Mouse (Mus musculus) spleen, adult 18-20 months (tissue): ENCODE measurements around the gene Lins1.

Experiments used
- DNase-seq, 2 experiments: peaks; one replicate each; pipeline ENCODE4 v3.0.0; 2022; ENCODE audit warnings: mixed read lengths in 2 of 2

The Lins1 gene

DNA sequence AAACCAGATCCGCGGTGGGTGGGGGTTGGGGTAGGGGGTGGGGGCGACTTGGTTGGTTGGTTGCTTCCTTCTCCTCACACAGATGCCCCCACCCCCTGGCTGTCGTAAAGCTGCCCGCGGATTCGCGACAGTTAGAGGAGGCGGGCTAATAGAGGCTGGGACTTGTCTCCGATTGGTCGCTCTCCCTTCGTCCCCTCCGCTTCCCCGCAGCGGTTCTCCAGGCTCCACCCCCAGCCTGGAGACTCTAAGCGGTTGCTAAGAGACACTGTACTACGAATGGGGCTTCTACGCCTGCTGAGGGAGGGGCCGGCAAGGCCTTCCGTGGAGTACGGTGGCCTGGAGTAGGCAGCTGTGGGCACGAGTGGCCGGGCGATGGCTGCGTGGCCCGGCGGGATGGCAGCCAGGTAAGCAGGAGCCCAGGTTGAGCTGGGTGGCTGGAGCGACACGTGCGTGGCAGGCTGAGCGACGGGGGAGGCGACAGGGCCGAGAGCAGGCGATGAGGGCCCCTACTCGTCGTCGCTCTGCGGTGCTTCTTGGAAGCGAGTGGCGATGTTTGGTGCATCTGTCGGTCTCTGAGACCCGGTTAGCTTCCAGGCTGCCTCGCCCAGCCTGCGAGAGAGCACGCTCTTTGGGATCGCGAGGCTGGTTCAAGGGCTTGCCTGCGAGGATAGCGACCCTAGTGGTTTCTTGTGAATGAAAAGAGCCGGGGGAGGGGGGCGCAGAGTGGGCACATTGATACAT lies at the start of gene Lins1:
Gene Lins1, plus strand, starts transcription at position 270 of the 741 bp plus-strand sequence.
- DNase-seq, result peak; percentile 95 to 97

DNA sequence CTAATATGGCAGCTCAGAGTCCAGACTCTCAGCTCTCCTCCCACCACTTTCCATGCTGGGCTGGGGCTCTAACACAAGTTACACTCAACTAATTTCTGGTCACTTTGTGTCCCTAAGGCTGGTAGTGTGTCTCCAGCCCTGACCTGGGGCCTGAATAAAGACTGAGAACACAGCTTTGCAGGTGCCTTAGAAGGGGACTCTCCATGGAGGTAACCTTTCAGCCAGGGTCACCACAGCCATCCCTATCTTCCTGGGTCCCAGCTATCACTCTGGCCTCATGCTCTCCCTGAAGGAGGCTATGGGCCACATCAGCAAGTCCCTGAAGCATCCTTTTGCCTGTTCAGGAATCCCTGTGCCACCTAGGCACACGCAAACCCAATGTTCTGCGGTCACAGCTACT lies 44.0 kb upstream of the Lins1 start:
- DNase-seq, result no peak

DNA sequence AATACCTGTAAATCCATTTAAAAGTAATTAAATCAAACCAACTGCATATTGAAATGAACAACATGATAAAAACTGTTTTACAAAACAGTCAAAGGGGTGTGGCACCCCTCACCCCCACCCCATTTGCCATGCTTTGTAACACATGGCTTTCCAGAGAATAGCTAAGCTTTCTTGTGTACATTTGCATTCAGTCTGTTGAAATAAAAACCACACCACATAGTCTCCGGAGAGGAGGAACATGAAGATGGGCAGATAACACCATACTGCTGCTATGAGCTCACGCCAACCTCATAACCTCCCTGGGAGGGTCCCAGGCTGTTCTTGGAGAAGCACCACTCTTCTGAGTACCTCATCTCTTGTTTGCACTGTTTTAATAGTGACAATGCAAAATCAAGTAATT lies 40.5 kb upstream of the Lins1 start:
- no peak for DNase-seq

DNA sequence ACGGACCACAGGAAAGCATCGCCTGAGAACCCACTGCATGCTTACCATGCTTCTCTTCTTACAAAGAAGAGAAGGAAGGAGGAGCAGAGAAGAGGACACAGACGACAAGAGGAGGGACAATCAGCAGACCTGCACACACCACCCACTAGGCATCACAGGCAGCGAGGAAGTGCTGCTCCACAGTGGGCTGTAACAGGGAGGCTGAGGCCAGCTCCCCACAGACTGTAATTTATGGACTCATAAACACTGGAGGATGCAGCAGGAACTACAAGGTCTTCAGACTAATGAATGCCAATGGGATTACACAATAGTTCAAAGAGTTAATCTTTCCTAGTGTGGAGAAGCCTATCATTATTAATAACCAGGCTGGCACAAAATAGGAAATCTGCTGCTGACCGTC lies 38.8 kb upstream of the Lins1 start:
- no peak for DNase-seq

DNA sequence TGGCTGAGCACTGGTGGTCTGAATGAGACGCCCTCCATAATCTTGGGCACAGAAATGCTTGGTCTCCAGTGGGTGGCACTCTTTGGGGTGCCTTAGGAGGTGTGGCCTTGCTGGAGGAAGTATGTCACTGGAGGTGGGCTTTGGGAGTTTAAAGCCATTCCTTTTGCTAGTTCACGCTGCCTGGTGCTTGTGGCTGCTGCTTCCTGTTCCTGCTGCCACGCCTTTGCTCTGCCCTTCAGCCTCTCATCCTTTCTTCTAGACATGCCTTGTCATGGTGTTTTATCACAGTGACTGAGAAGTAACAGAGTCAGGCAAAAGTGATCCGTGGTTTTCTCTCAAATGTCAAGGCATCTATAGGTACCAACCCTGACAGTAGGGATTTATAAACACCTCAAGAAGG lies 37.5 kb upstream of the Lins1 start:
- no peak for DNase-seq

DNA sequence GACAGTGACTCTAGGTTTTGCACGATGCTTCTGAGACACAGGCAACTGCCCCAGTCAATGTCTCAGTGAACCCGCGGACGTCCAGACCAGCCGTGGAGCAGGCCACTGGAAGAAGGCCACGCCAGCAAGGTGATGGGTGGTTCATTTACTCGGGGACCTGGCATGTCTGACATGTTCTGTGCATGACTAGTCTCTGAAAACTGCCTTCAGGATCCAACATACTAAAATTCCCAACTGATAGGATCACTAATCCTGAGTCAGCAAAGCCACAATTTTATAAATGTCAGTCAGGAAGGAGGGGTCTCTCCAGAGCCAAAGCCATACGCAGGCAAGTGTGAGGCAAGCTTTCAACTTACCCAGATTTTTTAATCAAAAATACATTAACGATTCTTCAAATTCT lies 36.1 kb upstream of the Lins1 start:
- no peak for DNase-seq

DNA sequence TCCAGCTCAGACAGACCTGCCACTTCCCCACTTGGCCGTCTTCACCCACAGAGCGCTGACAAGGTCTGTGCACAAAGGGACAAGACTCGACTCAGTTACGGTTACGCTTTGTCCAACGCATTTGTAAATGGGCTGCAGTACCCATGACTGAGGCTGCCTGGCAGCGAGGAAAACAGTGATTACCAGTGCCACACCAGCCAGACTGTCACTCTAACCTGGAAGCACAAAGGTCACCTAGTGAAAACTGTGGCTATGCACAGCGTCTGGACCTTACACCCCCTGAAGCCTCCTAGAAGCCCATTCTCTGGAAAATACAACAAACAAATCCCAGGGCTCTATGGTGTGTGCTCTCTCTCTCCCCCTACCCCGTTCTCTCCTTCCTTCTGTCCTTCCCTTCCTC lies 34.2 kb upstream of the Lins1 start:
- no peak for DNase-seq

DNA sequence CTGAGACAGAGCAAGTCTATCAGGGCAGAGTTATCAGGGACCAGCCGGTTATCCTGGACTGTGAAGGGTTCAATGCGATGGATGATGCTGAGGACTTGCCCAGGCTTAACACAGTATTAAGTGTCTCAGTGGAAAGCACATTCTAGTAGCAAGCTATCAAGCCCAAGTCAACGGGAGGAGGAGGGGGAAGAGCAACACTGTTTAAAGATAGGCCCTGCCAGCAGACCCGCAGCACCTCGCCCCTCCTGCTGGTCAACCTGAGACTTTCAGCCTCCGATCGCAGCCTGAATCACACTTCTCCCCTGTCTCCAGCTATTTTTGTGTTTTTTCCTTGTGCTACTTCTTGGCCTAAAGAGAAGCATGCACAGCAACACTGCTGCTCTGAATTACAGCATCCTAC lies 29.4 kb upstream of the Lins1 start:
- no peak for DNase-seq

DNA sequence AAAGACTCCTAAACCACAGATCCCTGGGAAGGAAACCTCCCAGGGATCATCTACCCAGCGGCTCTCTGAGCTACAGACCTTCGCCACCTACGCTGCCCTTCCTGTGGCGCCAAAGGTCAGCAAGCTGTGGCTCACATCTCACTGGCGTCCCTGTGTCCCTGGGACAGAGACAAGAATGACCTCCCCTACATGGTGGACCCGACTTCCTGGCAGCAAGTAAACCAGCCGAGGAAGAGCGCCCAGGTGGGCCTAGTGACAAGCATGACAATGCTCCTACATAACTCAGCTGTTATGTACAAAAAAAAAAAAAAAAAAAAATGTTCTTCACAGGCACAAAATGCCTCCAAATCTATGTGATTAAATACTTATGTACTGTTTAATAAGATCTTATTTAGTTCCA lies 28.7 kb upstream of the Lins1 start:
- DNase-seq, result no peak

DNA sequence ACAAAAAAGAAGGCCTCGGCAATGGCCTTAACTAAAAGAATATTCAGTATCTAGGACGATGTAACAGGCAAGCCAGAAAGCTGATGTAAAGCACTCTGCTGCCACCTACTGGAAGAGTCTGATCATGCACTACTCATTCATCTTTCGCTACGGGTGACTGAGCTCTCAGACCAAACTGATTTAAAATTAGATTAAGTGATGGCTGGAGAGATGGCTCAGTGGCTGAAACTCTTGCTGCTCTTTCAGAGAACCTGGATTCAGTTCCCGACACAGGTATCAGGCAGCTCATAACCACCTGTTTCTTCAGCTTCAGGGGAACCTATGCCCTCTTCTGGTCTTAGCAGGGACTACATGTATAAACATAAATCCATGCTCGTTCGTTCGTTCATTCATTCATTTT lies 28.1 kb upstream of the Lins1 start:
- DNase-seq, result peak; percentile 14 to 66

DNA sequence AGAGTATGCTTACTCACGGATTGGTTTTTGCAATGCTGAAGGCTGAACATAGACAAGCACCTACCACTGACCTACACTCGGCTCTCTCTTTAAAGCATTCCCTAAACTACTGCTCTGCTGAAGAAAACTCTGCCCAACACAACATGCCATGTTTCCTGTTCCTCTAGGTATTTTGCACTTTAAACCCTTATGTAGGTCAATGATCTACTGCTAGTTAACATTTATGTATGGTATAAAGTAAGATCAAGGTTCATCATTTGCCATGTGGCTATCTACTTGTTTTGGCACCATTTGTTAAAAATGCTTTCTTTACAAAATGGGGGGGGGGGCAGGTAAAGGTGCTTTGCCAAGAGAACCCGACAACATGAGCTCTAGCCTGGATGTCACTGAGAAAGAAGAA lies 26.1 kb upstream of the Lins1 start:
- no peak for DNase-seq

DNA sequence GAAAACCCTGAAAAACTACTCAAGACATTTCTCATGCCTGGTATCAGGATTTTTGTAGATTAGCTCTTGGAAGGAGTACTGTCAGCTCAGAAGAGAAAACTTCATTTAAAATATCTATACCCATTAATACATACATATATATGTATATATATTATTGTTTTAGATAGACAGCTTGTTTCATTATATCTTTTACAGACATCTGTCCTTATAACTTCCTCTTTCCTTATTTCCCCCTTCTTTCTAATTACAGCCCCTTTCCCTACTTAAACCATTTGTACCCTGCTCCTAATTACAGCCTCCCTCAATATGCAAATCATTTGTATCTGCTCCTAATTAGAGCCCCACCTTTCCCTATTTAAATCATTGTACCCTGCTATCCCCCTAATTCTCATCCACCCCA lies 22.6 kb upstream of the Lins1 start:
- DNase-seq, result no peak

DNA sequence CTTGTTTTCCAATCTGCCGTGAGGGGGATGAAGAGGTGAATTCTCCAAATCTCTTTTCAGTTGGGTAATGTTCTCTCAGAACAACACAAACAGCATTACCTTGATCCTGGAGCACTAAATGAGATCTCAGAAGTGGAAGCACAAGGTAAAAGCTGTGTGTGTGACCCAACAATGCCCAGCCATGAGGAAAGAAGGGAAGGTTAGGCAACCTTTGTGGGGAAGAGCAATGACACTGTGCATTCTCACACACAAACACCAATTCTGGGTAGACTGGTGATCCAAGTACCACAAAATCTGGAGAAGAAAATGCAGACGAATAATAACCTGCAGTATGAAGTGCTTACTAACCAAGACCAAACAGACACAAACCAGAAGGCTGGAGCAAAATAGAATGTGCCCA lies 13.9 kb upstream of the Lins1 start:
- DNase-seq, result no peak

DNA sequence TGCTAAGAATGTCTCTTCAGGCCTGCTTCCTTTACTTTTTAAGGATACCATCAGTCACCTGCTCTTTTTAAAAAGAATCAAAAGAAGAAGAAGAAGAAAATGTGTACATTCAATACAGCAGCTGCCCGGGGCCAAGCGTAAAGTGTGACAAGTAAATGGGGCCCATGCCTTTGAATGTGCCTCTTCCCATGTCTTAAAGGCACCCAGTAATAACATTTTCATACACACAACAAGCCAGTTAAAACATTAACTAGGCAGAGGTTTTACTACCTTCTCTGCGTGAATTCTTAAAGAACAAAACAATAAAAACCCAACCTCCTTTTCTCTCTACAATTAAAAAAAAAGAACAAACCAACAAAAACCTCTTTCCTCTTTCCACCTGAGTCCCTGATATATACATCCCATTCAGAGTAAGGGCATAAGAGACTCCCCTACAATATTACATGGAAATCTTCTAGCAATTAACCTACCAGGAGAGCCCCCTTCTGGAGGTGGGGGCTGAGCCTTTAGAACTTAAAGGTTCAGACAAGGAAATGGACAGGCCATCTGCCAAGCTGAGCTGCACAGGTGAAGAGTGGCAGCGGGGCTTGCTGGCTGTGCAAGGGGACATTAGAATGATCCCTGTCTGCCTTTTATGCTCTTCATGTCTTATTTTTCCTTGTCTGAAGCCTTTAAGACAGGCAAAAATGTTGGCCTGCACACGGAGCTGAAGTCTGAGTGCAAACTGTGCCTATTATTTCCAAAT lies 7.4 kb upstream of the Lins1 start:
- DNase-seq, result no peak

DNA sequence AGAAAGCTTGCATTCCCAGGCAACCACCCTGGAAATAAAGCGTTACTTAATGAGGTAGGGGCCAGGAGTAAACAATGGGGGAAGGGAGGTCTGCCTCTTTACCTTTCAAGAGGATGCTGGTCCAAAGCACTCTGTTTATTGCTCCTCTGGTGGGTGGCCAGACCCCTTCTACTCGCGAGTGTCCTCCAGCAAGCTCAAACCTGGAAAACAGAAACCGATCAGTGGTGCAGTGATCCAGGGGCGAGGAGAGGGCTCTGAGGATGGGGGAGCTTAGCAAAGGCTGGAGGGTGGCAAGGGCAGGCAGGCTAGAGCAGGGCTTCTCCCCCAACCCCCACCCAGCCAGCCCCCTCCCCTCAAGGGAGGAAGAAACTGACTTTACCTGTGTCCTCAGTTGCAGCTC lies 968 bp upstream of the Lins1 start:
- no peak for DNase-seq

DNA sequence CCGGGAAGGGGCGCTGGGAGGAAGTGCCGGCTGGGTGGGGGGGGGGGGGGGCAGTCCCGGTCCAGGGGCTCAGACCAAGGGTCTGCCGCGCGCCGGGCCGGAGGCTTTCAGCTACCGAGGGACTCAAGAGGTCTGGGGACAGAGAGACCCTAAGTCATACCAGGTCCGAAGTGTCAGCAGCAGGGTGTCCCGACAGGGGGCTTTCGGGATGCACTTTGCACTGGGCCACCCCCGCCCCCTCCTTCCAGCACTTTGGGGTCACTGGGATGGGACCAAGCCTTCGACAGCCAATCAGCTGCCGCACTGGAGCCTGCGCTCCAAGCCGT lies 432 bp upstream of the Lins1 start, which contains the start of gene Asb7:
Gene Asb7, minus strand, starts transcription at position 303 of the 326 bp plus-strand sequence.
- no peak for DNase-seq

DNA sequence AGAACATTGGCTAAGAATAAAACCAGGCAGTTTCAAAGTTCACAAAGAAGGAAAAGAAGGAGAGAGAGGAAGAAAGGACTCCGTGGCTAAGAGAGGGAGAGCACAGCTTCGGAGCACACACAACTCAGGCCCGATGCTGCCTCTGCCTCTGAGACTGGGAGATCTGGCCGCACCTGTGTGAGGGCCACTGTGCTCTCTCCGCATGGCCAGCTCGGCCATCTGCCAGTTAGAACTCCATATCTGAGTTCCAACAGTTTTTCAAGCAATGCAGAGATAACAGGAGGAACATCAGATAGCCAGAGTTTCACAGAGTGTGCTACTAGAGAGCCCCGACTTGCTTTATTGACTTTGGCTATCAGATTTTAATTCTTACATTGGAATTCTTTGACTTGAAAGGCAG lies 4.8 kb downstream of the Lins1 start:
- DNase-seq, result no peak

DNA sequence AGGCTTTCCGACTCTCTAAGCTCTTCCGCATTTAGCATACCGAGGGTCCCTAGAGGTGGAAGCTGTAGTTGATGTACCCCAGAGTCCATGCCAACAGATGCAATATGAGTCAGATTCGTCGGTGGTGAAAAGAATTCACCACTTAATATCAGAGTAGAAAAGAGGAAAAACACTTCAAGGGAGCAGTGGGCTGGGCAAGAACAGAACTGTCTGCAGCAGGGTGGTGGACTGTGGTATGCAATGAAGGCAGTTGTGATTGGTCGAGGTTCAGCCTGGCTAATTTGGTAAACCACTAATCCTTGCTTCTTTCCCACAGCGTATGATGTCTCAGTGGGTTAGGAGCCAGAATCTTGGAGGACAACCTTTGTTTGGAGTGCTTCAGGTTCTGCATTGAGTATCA lies 13.0 kb downstream of the Lins1 start:
- no peak for DNase-seq

DNA sequence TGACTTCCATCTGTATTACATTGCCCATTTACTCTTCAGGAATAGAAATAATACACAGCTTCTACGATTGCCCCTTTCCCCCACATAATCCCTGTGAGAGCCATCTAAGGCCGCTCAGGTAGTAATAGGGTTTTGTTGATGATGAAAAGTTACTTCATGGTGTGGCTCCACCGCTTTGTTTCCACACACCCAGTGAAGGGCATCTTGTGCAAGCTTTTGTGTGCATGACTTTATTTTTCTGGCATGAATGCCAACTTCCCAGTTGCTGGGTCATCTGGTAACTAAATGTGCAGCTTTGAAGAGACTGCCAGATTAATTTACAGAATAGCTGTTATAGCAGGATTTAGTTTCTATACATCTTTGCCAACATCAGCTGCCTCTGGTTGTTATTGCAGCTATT lies 14.9 kb downstream of the Lins1 start:
- no peak for DNase-seq

DNA sequence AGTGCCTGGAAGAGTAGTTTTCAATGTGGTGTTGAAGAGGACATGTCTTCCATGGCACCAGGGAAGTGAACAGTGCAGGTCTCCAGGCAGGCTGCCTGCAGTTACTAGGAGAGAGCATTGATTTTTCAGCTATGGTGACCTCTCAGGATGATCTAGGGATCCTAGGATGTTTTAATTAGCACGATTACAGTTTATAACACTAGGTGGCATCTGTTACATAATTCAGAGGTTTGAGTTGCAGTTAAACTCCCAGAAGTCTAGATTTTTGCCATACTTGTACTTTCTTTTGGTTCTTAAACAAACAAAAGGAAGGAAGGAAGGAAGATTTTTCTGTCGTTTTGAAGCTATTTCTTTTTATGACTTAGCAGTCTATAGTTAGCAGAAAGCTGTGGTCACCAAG lies 21.5 kb downstream of the Lins1 start:
- no peak for DNase-seq

DNA sequence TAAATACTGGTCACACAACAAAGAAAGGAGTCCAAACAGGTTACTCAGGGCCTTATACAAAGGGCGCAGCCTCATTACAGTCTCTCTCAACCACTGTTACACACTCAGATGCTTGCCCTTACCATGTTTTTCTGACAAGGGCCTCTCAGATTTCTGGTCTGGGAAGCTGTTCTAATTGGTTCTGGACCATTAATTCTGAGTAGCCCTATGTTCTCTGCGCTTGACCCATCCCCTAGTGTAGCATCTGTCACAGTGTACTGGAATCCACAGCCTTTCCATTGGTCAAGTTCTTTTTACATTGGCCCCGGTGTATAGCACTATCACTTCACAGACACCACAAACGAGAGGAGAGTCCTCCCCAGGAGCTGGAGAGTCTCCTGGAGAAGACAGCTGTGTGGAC lies 34.8 kb downstream of the Lins1 start:
- DNase-seq, result no peak

DNA sequence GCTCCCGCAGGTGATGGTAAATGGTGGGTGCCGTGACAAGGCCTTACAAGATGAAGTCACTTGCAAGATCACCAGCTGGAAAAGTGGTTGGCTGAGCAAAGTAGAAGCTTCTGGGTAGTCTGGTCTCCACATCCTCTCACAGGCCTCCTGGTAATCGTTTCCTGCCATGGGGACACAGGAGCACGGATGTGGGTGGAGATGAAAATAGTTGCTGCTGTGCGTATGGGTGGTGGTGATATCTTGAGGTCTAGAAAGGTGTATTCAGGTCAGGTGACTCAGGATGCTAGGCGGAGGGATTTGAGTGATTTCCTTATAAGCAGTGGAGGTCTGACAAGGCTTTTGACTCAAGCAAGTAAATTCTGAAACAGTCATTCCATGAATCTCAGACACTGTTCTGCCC lies 35.3 kb downstream of the Lins1 start:
- DNase-seq, result no peak

DNA sequence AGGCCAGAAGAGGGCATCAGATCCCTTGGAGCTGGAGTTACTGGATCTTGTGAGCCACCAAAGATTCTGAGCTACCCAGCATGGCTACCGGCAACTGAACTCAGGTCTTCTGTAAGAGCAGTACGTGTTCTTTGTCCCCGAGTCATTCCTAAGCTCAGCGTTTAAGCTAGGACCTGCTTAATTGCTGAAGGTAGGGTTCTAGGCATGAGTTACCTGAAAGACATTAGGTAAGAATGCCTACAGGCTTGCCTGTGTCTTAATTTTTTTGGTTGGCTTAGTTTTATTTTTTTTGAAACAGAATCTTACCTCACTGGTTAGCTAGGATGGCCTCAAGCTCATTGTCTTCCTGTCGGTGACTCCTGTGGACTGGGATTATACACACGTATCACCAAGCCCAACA lies 38.4 kb downstream of the Lins1 start:
- no peak for DNase-seq

DNA sequence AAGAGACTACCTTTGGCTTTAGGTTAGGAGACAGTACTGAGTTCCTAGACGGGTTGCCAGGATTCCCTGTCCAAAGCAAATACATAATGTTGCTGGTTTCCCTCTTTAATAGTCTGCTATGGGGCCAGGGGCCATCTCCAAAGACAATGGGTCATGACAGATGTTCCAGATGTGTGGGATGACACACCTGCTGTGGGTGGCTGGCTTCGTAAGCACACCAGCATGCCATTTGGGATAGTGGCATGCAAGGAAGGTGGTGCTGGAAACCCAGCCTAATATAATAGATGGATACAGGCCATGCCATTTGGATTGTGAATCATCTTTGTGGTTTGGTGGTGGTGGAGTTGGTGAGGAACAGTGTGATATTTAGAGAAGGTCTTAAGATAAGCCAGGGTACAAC lies 39.5 kb downstream of the Lins1 start:
- DNase-seq, result no peak

DNA sequence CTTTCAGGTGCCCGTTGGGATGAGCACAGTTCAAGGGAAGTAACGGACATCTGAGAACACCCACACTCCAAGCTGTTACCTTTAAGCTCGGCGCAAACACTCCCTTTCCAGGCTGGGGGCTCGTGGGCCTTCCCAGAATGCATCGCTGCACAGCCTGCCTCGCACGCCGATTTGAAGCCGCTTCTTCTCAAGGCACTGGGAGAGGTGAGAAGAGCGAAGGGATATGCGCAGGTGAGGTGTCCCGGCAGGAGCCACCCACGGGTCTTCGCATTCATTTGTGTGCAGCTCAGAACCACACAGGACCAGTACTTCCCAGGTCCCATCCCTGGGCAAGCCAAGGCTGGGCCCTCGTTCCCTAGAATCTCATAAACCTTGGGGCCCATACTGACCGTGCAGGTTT lies 43.7 kb downstream of the Lins1 start:
- no peak for DNase-seq
